Mouse (Mus musculus): ENCODE measurements around the gene Alkbh1.

Gene Alkbh1

GRCm38 (mm10) chr12:87380586-87381379 is 63.0 kb downstream of the Alkbh1 start:
- no peak for DNase-seq

- no peak for DNase-seq
These were observed 64.3 kb downstream of the Alkbh1 start for GRCm38 (mm10) chr12:87379496-87379895.

All from lung, postnatal 10 days (tissue).